9 mouse cellular contexts compared by ENCODE assay signal in genomic region chr2:79511676-79512323, GRCm38 (mm10). TPM values are rescaled to one million over a fixed set of nuclear protein-coding genes. Genes with fewer than 3 reads are reported as not detected.
A peak's percentile ranks its signal among the peaks of the same experiment; 100 is the strongest.
DNase-seq lines count a peak whose midpoint lies in the region; ATAC-seq and TF ChIP-seq lines count a peak whose summit lies in the region.
"Had no signal": no experiment of that assay in that cellular context is flagged by ENCODE, and none has a peak within 500 bp of the region (broad histone marks: within the 10 kb centered on the region; RNA-seq: fewer than 3 reads in every experiment).

No protein-coding gene starts in this region.

- TF ChIP-seq CTCF in G1E (IDR thresholded peaks at IDR 0.05; ENCODE audit: low read depth, low read length): peak; percentile 36; the same call in 1 of the 2 replicates

- 26% methylated on average over 11 of the region's 11 CpGs for WGBS in hindbrain, embryonic 13.5 days
- 20% methylated on average over 11 of the region's 11 CpGs for WGBS in lung, embryonic 16.5 days

- H3K27me3 ChIP-seq in G1E (ENCODE audit: insufficient read depth, low read length): no peaks in the 10 kb centered on the region
- H3K27me3 ChIP-seq in hindbrain, embryonic 13.5 days: no peaks in the 10 kb centered on the region
- no peaks in the 10 kb centered on the region for H3K27me3 ChIP-seq in lung, embryonic 16.5 days (ENCODE audit: control insufficient read depth, insufficient read depth, low read depth, low read length)

- H3K36me3 ChIP-seq in G1E (replicated peaks): no peaks in the 10 kb centered on the region
- H3K36me3 ChIP-seq in hindbrain, embryonic 13.5 days: no peaks in the 10 kb centered on the region
- H3K36me3 ChIP-seq in lung, embryonic 16.5 days (ENCODE audit: control insufficient read depth, insufficient read depth, low read length): no peaks in the 10 kb centered on the region

- no peak overlapping the region for H3K4me3 ChIP-seq in G1E (ENCODE audit: low read depth, low read length)
- no peak overlapping the region for H3K4me3 ChIP-seq in hindbrain, embryonic 13.5 days
- no peak overlapping the region for H3K4me3 ChIP-seq in lung, embryonic 16.5 days (ENCODE audit: low read length)

- H3K27ac ChIP-seq in hindbrain, embryonic 13.5 days: no peak overlapping the region
- no peak overlapping the region for H3K27ac ChIP-seq in lung, embryonic 16.5 days (ENCODE audit: low read length)
- H3K27ac ChIP-seq: macrophage had no signal

- H3K4me1 ChIP-seq in G1E (ENCODE audit: insufficient read depth, low read depth, low read length): peaks cover 7% of the 10 kb centered on the region
- peaks cover 4% of the 10 kb centered on the region; the same call in 1 of the 2 replicates for H3K4me1 ChIP-seq in hindbrain, embryonic 13.5 days (replicated peaks)
- H3K4me1 ChIP-seq in lung, embryonic 16.5 days (replicated peaks; ENCODE audit: control insufficient read depth, insufficient read depth, low read length): 0 out of 2 replicates have a peak, but pooled peaks cover 2% of the 10 kb centered on the region

- H3K9ac ChIP-seq in hindbrain, embryonic 13.5 days: no peak overlapping the region
- H3K9ac ChIP-seq in lung, embryonic 16.5 days (ENCODE audit: low read length): no peak overlapping the region

- peak; percentile 54; the same call in 1 of the 2 replicates for ATAC-seq in G1E (ENCODE audit: extremely low read depth, insufficient number of reproducible peaks, low FRiP score, poor library complexity, severe bottlenecking)
- 0 out of 2 replicates have a peak, but pooled peaks have one; percentile 24 for ATAC-seq in hindbrain, embryonic 13.5 days (ENCODE audit: low FRiP score)
- peak; percentile 28; the same call in 1 of the 2 replicates for ATAC-seq in lung, embryonic 16.5 days (ENCODE audit: low read depth)

- H3K4me2 ChIP-seq in hindbrain, embryonic 13.5 days: peak overlapping the region; percentile 6; the same call in 1 of the 2 replicates
- peak overlapping the region; percentile 15 for H3K4me2 ChIP-seq in lung, embryonic 16.5 days (ENCODE audit: low read depth, low read length)

- no peak for DNase-seq in G1E (ENCODE audit: low spot score)
- peak; percentile 86 for DNase-seq in cerebellum, adult 9-10 months
- DNase-seq in frontal cortex, postnatal 10 days (ENCODE audit: low spot score in 2 of 2): peak; percentile 21 to 53
- peak; percentile 81 to 86 for DNase-seq in layer of hippocampus, postnatal 10 days (ENCODE audit: low spot score in 2 of 2)
- peak; percentile 80 for DNase-seq in retina, postnatal 1 day
- DNase-seq in urinary bladder, postnatal 14 days (ENCODE audit: low spot score): peak; percentile 83

- no peaks in the 10 kb centered on the region for H3K9me3 ChIP-seq in G1E (replicated peaks)
- H3K9me3 ChIP-seq in hindbrain, embryonic 13.5 days: no peaks in the 10 kb centered on the region
- no peaks in the 10 kb centered on the region for H3K9me3 ChIP-seq in lung, embryonic 16.5 days (ENCODE audit: control insufficient read depth, low read length)

RNA-seq across cellular contexts. Expression of gene Cerkl, which starts 55.2 kb away (rescaled TPM):
- not detected in 2 replicates for total RNA-seq in G1E (2014; fragmentation: Nextera tagmentation)
- 0.81 and 1.4 TPM in 2 replicates for total RNA-seq in G1E (2017)
- polyA plus RNA-seq in G1E (2012): 0.02 and 0.07 TPM in 2 replicates
- polyA plus RNA-seq in hindbrain, embryonic 13.5 days (2015; fragmentation: Nextera tagmentation; extraction: Ambion mirVana): 2.5 and 3.3 TPM in 2 replicates
- total RNA-seq in layer of hippocampus, postnatal 10 days (2021): 1 to 10 TPM; 3.4 to 4.7 TPM
- polyA plus RNA-seq in lung, embryonic 16.5 days (2015; fragmentation: Nextera tagmentation; extraction: Ambion mirVana): 0.58 TPM in 1 of 2 replicates, not detected in the other

RNA-seq across cellular contexts. Expression of gene Neurod1, which starts 55.2 kb away (rescaled TPM):
- total RNA-seq in G1E (2014; fragmentation: Nextera tagmentation) (not detected in 2 replicates), G1E (2017) (0.06 and 0.11 TPM in 2 replicates)
- polyA plus RNA-seq in G1E (2012): not detected in 2 replicates
- polyA plus RNA-seq in hindbrain, embryonic 13.5 days (2015; fragmentation: Nextera tagmentation; extraction: Ambion mirVana): 50.7 and 53.7 TPM in 2 replicates
- total RNA-seq in layer of hippocampus, postnatal 10 days (2021): 10 to 100 TPM; 56.3 to 66.3 TPM
- not detected in 2 replicates for polyA plus RNA-seq in lung, embryonic 16.5 days (2015; fragmentation: Nextera tagmentation; extraction: Ambion mirVana)
- polyA plus RNA-seq: macrophage had no signal

Comparison
In these comparisons a context has a peak if more than half of its experiments do, and no peak if none do; other contexts are left out.
1. RNA of gene Neurod1, which starts 55.2 kb away (polyA plus RNA-seq): 50.7 to 53.7 TPM in hindbrain, embryonic 13.5 days; not detected in G1E and not detected in lung, embryonic 16.5 days; every median in the first group is over 10 times any median in the second.
2. Peak in every context shown above with its lines, with median percentiles within 50 percentile points of each other: ATAC-seq.